Mouse (Mus musculus) left cerebral cortex, adult 18-20 months (tissue): Measurements from ENCODE around the gene Klf5. TPM values are rescaled to one million over a fixed set of nuclear protein-coding genes. Genes with fewer than 3 reads are reported as not detected.

ENCODE experiments used
- DNase-seq, 2 experiments: peaks; one replicate each; pipeline ENCODE4 v3.0.0; 2021 to 2022; ENCODE audit warnings: low spot score in 2 of 2, mixed read lengths in 1 of 2
- total RNA-seq, 2 experiments: library from RNA; stranded (reverse); gene quantifications; 2 replicates each; pipeline ENCODE4 v1.2.3; 2021

The Klf5 gene
- total RNA-seq, 2 experiments from 2014 or later: 15.3 to 20.9 TPM

DNA sequence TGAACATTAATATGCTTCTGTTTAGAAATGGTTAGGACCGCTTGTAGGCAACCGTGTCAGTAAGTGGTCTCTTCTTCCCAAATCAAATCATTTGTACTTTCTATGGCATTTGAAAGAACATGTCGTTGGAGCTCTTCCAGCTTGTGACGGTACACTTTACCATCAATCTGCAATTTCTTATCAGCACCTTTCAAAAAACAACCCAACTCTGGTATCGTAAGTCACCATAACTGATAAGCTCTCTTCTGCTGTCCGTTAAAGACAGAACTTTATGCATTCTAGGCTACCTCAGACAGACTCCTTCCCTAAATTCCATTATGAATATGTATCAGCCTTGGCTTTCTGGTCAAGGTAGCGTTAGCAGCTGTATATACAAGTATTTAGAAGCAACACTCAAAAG lies 7.9 kb downstream of the Klf5 start:
- no peak for DNase-seq

DNA sequence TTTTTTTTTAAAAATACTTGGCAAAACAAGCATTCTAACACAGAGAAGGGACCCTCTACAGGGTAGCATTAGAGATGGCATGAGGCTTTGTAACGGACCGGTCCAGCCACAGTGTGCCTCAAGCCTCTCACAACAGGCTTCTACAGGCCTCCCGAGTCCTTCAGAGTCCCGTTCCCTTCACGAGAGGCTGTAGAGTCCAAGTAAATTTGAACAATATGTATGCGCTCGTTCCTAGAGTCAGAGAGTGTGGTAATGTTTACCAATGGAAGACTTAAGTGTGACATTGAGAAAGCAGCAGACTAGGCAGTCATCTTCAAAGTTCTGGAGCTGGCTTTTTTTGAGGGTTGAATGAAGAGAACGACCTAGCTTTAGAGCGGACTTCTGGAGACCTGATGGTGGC lies 11.1 kb downstream of the Klf5 start:
- DNase-seq: no peak

DNA sequence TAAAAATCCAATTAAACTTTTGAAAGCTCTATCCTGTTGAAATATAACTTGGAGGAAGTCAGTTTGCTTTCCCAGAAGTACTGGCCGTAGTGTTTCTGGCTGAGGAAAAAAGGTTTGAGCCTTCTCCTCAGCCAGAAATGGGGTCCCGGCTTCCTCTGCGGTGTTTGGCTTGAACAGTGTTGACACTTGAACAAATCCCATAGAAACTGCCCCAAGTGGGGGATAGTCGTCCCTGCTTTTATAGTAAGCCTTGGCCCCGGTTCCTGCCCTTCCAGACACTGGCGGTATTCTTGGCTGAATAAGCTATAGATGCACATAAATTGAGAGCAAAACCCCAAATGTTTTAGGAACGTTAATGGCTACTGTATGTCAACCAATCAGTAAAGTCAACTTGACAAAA lies 11.9 kb downstream of the Klf5 start:
- no peak for DNase-seq

DNA sequence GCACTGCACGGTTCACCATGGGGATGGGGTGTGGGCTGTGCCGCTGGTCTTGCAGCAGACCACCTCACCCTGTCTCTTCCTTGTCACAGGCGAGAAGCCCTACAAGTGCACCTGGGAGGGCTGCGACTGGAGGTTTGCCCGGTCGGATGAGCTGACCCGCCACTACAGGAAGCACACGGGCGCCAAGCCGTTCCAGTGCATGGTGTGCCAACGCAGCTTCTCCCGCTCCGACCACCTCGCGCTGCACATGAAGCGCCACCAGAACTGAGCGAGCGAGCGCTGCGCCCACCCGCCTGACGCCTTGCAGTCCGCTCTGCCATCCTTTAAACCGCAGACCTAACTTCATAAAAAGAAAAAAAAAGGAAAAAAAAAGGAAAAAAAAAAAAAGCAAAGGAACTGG lies 14.6 kb downstream of the Klf5 start:
- no peak for DNase-seq

DNA sequence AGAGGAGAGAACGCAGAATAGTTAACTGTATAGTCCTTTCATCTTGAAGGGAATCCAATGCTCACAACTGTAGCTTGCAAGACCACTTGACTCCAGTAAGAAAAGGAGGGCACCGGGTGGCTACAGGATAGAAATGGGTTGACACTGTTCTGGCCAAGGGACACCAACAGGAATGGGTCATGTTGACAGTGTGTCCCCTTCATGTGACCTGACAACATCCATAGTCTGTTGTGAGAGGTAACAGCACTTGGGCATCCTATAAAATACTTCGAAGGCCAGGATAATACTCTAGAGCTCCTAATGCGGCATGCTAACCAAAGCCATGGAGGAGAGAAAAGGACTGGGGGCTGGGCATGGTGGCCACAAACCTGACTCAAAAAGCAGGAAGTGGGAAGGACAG lies 17.8 kb downstream of the Klf5 start:
- DNase-seq: no peak

DNA sequence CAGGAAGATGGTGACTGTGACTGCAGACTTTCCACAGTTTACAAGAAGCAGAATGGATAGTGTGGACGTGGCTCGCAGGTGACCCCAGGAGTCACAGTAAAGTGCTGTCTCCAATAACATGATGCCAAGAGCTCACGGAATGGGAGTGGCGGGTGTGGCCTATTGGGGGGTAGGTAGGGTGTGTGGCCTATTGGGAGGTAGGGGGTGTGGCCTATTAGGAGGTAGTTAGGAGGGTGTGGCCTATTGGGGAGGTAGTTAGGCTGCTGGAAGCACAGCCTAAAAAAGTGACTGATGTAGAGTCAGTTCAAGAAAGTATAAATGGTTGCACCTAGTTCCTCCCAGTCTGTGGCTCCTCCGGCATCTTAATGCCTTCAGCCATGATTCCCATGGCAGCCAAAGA lies 22.2 kb downstream of the Klf5 start:
- no peak for DNase-seq

DNA sequence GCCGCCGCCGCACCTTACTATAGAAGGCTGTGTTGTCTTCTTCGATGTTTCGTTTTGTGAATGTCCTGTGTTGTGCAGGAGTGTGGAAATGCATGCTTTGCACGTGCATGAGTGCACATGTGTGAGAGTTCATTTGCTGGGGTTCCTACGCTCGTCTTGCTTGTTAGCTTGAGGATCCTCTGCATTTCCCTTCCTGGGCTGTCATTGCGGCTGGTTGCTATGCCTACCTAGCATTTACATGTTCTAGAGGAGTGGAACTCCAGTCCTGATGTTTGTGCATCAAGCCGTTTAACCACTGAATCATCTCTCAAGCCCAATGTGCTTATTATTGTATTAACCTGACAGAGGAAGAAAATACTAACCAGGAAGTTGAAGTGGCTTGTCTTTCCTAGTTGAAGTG lies 24.9 kb downstream of the Klf5 start:
- no peak for DNase-seq

DNA sequence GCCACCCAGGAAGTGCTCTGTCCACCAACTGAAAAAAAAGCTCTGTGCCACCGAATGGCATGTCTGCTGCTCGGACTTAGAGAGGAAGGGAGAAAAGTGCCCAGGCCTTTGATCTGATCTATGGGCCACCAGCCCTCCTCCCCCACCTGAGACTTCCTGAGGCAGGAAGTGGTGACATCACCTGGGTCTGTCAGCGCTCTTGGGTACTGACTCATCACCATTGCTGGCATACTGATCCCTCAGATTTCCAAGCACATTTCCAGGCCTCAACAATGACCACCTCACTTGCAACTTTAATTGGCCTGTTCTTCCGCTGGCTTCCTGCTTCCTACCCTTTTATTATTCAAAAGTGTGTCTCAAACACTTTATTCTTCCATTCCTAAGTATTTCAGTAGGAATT lies 26.0 kb downstream of the Klf5 start:
- DNase-seq: no peak

DNA sequence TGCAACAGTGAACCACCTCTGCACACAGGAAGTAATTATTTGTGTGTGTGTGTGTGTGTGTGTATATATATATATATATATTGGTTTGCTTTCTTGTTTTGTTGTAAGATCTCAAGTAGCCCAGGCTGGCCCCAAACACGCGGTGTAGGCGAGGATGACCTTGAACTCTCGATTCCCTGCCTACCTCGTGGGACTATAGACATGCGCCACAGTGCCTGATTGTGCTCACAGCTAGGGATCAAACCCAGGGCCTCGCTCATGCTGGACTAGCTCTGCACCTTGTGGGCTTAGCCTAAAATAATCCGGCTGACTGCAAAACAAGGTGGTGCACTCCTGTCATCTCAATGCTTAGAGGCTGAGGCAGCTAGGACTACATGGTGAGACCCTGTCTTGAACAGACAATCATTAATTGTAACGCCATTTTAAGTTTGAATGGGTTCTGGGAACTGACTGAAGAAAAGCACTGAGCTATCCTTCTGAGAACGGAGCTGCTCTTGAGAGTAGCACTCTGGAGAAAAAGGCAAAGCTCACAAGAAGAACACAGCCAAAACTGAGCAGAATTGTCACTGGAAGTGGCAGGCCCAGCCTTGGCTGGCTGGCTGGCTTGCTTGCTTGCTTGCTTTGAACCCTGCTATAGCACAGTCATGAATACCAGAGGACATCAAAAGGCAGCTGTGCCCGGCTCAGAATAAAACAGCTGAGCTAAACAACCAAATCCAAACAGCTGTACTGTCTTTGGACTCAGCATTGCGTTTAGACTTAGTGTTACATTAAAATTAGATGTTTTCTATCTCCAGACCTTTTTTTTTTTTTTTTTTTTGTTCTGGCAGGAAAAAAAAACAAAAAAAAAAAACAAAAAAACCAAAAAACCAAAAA lies 27.3 kb downstream of the Klf5 start:
- DNase-seq: no peak

DNA sequence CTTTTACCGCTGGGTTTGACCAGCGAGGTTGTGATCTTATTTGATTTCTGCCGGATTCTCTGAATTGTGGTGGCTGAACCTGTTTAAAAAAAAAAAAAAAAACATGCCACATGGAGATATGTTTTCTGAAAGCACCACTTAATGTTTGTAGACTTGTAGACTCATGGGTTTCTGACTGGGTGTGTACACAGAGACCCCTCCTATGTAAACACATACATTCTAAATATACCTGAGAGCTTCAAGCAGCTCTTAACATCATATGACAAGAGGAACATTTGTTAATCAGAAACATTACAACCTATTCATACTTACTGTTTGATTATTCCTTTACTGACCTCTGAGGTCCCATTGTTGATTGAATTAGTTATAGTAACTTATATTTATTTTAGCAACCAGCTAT lies 38.1 kb downstream of the Klf5 start:
- no peak for DNase-seq

DNA sequence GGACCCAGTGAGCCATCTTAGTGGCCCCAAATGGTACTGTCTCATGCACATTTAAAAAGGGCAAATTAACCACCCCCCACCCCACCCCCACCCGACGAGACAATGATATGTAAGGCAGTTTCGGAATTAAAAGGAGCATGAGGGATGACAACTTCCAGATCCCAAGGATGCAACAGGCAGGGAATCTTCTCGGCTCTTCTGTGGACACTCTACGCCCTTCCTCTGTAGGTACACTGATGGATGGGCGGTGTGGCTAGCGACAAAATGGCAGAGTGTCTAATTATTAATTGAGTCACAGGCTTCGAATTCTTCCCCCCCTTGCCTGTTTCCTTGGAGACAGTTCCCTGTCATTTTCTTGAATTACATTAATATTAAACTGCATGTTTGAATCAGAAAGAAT lies 40.5 kb downstream of the Klf5 start:
- DNase-seq: no peak

DNA sequence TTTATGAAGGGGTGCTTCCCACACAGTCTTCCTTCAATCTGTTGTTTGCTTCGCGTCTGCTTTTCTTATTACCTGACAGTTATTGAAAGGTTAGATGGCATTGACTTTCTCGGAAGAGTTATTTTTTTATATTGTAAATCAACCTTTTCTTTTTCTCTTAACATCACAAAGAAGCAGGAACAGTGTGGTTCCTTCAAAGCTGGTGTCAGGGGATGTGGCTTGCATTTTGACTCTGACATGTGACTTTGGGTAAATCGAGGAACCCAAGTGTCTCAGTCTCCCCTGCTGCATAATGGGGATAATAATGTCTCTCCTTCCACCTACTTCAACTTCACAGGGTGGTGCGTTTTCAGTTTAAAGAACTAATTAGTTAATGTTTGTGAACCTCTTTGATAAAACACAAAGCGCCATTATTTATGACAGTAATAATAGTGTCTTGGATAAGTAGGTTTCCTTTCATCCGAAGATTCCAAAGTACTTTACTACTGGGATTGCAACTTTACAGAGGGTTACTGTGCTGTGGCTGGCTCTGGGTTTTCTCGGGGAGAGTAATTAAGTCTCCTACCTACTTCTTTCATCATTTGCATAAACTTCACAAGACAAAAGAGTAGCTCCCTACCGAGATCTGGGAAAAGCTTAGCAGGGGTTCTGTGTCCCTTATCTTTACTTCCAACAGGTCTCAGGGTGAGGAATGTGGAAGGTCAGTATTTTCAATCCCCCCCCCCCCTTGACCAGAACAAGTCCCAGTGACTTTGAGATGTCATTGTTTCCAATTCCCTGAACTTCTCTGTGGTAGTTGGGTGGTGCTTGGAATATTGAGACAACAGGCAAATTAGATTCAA lies 41.4 kb downstream of the Klf5 start:
- no peak for DNase-seq

DNA sequence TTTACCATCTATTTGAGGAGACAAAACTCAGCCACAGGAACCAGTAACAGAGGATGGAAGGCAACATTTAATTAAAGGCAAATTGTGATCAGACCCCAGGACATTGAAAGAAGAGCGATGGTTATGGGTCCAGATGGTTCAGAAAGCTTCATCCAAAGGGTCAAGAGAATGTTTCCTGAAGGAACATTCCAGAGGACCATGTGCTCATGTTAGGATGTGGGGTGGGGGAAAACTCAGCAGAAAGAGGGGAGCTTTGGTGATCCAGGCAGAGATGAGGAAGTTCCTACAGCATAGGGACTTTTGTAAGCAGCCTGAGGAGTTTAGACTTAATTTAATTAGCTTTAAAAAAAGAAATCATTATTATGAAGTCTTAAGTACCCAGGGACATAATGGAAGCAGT lies 42.2 kb downstream of the Klf5 start:
- DNase-seq: no peak

DNA sequence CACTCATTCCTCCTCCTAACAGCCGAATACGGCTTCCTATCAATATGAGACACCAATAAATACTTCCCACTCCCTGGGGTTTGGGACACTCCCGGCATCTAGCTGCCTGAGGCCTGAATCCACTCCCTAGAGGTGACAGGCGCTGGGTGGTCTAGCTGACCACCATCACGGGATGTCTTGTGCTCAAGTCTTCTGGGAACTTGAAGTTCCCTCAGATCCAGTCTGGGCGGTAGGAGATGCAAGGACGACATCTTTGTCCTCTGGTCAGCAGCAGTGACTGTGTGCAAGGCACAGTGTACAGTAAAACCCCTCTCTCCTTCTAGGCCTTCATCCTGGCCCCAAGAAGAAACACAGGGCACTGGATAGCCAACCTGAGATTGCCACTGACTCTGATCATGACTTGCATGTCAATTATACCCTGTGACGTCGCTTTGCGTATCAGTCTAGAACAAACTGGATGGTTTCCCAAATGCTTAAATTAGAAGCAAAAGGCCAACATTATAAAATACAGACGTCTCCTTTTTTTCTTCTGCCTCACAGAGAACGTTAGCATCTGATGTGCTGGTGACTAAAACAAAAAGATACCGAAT lies 49.8 kb downstream of the Klf5 start:
- no peak for DNase-seq

DNA sequence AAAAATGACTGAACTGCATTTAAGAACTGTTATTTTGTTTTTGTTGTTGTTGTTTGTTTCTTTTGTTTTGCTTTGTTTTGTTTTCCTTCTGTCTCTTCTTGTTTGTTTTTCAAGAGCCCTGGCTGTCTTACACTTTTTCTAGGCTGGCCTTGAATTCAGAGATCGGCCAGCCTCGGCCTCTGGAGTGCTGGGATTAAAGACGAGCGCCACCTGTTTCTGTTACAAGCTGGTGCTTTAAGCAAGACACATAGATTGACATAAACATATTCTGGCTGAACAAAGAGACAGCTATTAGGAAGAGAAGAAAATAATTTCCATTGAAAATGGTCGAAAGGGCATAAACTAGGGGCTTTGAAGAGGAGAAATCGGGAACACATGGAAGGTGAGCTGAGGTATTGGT lies 51.1 kb downstream of the Klf5 start:
- DNase-seq: no peak

DNA sequence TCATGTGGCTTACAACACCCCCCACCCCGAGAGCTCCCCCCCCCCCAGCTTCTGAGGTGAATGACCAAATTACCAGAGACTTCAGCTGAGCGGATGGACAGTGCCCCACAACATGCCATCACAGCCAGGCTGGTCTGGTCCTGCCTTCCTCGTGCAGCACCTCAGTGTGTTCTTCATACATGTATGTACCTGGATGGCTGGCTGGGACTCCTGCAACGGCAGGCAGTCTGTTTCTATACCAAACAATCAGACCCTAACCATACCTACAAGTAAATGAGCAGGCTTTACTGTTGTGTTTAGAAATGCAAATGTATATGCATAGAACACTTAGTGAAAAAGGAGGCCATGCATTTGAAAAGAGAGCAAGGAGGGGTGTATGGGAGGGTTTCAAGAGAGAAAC lies 54.5 kb downstream of the Klf5 start:
- no peak for DNase-seq

DNA sequence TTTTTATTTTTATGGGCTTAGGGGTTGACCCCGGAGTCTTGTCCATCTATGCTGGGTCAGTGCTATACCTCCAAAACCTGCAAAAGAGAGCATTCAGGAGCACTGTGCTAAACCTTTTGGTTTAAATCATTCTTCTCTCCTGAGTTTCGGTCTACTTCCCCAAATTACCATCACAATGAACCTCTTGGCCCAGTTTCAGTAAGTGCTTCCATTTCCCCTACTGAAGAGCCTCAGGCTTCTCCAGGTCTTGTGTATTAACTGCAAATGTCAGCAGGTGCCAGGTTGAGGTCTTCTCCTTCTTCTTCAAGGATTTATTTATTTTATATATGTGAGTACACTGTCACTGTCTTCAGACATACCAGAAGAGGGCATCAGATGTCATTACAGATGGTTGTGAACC lies 55.6 kb downstream of the Klf5 start:
- no peak for DNase-seq

DNA sequence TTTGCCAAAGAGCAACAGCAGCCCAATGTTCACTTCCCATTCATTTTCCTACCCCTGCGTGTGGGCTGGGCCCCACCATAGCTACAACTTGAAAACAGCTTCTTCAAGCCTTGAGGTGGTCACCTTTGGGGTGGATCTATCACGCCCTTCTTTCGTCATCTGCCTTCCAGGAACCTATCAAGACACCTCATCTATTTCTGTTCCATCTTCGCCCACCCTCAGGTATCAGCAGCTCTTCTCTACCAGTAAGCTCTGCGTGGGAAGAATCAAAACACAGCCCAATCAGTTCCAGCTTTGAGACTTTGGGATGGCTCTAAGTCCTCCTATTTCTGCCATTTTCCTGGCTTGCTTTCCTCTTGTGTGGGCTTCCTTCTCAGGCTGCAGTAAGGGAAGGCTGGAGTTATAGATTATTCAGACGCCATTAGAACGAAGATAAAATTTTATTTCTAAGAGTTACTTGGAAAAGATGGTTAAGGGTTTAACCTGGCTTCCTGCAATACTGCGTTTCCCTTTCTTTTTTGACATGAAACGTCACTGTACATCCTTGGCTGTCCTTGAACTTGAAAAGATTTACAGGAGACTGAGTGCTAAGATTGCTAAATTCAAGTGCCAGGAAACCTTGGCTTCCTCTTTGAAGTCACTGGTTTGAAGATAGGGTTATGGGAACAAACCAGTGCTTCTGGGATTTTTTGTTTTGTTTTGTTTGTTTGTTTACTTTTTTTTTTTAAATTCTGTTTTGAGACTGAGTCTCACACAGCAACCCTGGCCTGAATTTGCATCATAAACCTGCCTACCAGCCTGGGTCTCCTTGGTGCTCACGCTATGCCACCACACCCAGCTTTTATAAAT lies 56.5 kb downstream of the Klf5 start:
- no peak for DNase-seq

DNA sequence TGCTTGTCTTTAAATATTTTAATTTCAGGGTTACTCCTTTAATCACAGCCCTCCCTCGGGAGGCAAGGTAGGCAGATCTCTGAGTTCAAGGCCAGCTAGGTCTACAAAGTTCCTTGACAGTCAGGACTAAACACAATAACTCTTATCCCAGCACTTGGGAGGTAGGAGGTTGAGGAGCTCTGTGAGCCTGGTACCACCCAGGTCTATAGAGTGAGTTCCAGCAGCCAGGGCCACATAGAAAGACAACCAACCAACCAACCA lies 57.0 kb downstream of the Klf5 start:
- DNase-seq: no peak

DNA sequence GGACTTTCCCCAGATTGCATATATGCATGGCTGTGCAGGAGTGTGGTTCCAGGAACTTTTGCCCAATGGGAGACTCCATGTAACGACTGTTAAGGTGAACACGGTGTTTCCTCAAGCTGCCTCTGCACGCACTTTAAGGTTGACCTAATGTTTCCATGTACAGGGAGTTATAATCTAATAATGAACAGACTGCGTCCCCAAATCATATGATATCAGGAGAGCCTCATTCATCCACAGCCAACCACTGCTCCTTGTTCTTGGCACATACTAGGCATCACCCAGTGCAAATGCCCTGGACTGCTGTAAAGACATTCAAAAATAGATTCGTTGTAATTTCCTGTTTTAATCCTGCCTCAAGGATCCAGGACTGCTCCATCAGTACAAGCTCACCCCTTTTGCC lies 64.5 kb downstream of the Klf5 start:
- DNase-seq: no peak

DNA sequence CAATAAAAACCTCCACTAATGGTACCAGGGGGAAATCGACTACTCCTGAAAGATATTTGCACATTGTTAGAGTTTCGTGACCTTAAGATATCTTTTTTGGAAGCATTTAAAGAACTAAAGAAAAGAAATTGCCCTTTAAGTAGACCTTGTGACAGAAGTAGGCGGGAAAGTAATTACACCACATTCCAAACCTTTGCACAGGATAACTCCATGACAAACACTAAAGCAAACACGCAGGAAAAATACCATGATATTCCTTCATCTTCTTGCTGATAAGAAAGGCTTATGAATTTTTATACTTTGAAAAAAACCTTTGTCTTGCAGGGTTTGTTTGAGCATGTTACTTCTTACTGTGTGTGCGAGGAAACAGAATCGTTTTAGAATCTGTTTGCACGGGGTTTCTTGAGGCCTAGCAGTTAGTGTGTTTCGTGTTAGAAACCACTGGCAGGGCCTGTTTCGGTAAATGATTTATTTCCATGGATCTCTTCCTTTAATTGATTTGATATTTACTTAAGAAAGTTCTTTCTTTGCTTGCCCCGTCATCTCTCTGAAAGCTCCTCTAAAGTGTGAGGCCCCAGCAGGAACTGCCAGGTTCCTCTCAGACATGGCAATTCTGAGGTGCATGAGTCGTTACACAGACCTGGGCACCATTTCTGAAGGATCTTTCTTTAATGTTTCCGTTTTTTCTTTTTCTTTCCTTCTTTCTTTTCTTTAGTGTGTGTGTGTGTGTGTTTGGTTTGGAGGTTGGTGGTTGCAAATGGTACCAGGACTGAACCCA lies 65.7 kb downstream of the Klf5 start:
- no peak for DNase-seq
